Mouse (Mus musculus): Measurements from ENCODE around the gene Olfr556. TPM values are rescaled to one million over a fixed set of nuclear protein-coding genes. Genes with fewer than 3 reads are reported as not detected.
"Not testable (repeated sequence)": the region's sequence is repeated elsewhere in the genome, so short reads cannot be mapped to it uniquely, and the experiment has no call there.

Gene Olfr556
- not detected for polyA plus RNA-seq (2017; shearing (Covaris generic))

GRCm38 (mm10) chr7:102664599-102664998 lies at the start of gene Olfr556:
Gene Olfr556 (plus strand): TSS chr7:102664899.
- no peak for ATAC-seq

GRCm38 (mm10) chr7:102618118-102618517 lies 46.6 kb upstream of the Olfr556 start, which contains the start of gene Olfr553:
Gene Olfr553 (minus strand): TSS chr7:102618218.
- no peak for ATAC-seq

DNA sequence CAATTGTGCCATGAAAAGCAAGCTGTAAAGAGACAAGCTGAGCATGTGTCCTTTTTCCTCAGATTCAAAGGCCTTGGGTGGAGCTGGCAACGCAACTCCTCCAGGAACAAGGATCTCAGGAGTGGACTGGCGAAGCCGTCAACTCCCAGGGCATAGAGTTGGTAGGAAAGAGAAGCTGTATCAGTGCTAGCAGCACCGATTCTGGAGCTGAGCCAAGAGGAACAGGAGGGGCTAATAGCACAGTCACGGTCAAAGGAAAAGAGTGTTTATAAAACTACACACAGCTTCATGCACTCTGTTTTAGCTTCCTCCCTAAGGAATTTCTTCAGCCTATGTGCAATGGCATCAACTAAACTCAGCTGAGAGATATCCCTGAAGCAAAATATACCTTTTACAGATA lies 45.1 kb upstream of the Olfr556 start:
- ATAC-seq: no peak

DNA sequence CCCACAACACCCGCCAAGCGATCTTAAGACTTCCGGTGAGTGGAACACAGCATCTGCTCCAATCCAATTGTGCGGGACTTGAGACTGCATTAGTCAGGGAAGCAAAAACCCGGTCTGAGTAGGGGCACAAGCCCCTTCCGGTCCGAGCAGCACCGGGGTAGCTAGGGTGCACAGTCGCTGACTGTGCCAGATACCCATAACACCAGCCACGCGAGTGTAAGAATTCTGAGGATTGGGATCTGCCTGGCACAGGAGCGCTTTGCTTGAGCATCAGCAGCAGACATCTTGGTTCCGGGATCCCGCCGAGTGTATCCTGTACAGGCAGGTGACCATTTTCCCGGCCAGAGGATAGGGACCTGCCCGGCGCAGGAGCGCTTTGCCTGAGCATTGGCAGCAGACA lies 44.3 kb upstream of the Olfr556 start:
- not testable (repeated sequence) for ATAC-seq

- no peak for ATAC-seq
Observed at GRCm38 (mm10) chr7:102636665-102637064, 28.0 kb upstream of the Olfr556 start.

GRCm38 (mm10) chr7:102638132-102638531 lies 26.6 kb upstream of the Olfr556 start, which contains the start of gene Olfr554:
Gene Olfr554 (plus strand): TSS chr7:102638432.
- ATAC-seq: no peak

DNA sequence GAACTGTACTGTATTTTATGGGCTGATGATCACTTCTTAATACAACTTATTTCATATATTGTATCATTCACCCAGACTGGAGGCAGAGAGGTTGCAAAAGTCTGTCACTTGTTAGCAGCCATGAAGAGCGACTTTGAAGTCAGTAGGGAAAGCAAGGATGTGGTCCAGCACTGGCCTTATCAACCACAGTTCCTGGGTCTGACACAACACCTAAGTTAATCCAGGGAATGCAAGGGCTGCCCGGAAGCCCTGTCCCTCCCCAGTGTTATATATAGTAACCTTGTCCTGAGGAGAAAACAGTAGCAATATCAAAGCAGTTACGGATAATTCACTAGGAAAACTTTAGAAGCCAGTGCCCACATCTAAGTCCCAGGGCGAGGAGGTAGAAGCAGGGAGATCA lies 19.8 kb upstream of the Olfr556 start:
- not testable (repeated sequence) for ATAC-seq

GRCm38 (mm10) chr7:102658523-102658922 lies 6.2 kb upstream of the Olfr556 start, which contains the start of gene Olfr555:
Gene Olfr555 (plus strand): TSS chr7:102658823.
- no peak for ATAC-seq

DNA sequence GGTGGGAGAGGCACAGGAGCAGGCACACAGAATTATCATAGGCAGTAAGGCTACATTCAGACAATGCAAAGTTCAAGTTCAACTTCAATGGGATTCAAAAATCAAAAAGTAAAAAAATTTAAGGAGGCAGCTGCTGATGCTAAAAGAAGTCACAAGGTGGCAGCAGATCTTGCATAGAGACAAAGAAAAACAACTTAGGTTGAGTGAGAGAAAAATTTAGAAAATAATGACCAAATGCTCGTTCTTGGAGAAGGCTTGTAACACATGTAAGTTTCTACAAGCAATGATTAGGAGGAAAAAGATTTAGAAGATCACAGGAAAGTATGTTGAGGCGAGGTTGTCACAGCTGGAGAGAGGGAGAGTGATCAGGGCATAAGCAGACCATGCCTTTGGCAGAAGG lies 679 bp downstream of the Olfr556 start:
- no peak for ATAC-seq

- ATAC-seq: no peak
Observed at GRCm38 (mm10) chr7:102676225-102676624, 11.5 kb downstream of the Olfr556 start.

DNA sequence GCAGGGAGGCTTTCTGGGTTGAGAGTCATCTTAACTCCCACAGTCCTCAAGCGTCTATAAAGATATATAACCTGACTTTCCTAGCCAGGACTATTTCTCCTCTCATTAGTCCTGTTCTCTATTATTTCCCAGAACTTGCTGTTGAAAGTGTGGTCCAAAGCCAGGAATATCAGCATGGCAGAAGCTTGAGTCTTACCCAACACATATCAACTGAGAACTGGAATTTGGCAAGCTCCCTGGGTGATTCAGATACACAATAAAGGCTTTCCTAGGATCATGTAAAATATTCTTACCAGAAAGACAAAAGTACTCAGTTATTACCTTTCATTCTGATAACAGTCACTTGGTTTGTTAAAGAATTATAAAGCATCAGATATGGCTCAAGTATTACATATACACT lies 17.2 kb downstream of the Olfr556 start:
- ATAC-seq: no peak

- ATAC-seq: peak; percentile 100
Observed at GRCm38 (mm10) chr7:102686944-102687501, 22.3 kb downstream of the Olfr556 start, which contains the start of gene Trim68. Gene Trim68 (minus strand): TSS chr7:102687327.

DNA sequence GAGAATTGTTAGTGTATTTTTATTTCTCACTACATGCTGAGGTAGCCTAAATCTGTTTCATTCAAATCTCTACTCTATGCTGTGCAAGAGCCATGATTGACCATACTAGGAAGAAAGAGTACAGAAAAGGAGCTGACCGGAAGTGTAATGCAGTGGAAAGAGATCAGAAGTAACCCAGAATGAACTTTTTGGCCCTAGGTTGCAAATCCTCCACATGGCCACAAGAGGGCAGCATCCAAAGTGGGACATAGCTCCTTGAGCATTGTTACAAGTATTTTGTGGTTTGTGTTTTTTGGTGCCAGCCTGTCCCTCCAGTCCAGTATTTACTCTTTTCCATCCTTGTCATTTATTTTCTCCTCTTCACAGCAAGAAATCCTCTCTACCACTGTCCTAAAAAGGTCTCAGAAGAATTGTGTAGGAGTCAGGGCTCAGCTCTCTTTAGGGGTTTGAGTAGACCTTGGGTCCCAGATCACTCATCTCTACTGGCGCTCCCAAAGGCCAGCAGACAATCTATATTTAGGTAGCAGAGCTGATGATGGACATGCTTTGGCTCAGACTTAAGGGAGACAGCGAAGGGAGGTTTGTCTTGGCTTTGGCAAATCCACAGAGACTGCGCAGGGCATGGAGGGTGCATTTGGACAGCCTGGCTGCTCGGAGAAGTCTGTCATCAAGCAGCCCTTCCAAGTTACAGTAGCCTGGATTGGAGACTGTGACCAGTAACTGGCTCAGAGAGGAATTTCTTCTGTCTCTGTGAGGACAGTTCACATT lies 30.8 kb downstream of the Olfr556 start, which contains the start of gene Olfr557:
Olfr557 (plus strand) TSS at position 553 of the 768 bp plus-strand sequence.
- ATAC-seq: peak; percentile 75

DNA sequence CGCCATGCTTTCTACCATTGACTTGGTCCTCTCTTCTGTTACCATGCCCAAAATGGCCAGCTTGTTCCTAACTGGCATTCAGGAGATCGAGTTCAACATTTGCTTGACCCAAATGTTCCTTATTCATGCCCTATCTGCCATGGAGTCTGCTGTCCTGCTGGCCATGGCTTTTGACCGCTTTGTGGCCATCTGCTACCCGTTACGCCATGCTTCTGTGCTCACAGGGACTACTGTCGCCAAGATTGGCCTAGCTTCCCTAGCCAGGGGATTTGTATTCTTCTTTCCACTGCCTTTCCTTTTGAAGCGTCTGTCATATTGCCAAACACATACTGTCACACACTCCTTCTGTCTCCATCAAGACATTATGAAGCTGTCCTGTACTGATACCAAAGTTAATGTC lies 33.8 kb downstream of the Olfr556 start:
- ATAC-seq: no peak

- ATAC-seq: no peak
Observed at GRCm38 (mm10) chr7:102701915-102702314, 37.2 kb downstream of the Olfr556 start, which contains the start of gene Olfr558. Gene Olfr558 (plus strand): TSS chr7:102702215.

GRCm38 (mm10) chr7:102718970-102719369 lies 54.3 kb downstream of the Olfr556 start, which contains the start of gene Olfr33:
Gene Olfr33 (minus strand): TSS chr7:102719070.
- ATAC-seq: no peak

Other genes starting within 250 kb of the Olfr556 start
- 10 to 100 TPM; 48.5 to 59.7 TPM for gene Rrm1, start 223.2 kb upstream of the Olfr556 start, polyA plus RNA-seq (2017; shearing (Covaris generic))
- under 1 TPM in 1 of 2 experiments, not detected in 1; 0.58 TPM for gene Olfr543, start 183.2 kb upstream of the Olfr556 start, polyA plus RNA-seq (2017; shearing (Covaris generic))
- not detected for gene Olfr544, start 176.6 kb upstream of the Olfr556 start, polyA plus RNA-seq (2017; shearing (Covaris generic))
- gene Olfr545, start 165.3 kb upstream of the Olfr556 start, polyA plus RNA-seq (2017; shearing (Covaris generic)): not detected
- not detected for gene Olfr547, start 130.2 kb upstream of the Olfr556 start, polyA plus RNA-seq (2017; shearing (Covaris generic))
- gene Olfr548-ps1, start 124.0 kb upstream of the Olfr556 start, polyA plus RNA-seq (2017; shearing (Covaris generic)): not detected
- not detected for gene Olfr549, start 115.0 kb upstream of the Olfr556 start, polyA plus RNA-seq (2017; shearing (Covaris generic))
- gene Trim21, start 99.4 kb upstream of the Olfr556 start, polyA plus RNA-seq (2017; shearing (Covaris generic)): 10 to 100 TPM in 1 of 2 experiments, 1 to 10 TPM in 1; 8.5 to 11.4 TPM
- not detected for gene Olfr550, start 93.5 kb upstream of the Olfr556 start, polyA plus RNA-seq (2017; shearing (Covaris generic))
- not detected for gene Olfr551, start 73.0 kb upstream of the Olfr556 start, polyA plus RNA-seq (2017; shearing (Covaris generic))
- gene Olfr552, start 67.1 kb upstream of the Olfr556 start, polyA plus RNA-seq (2017; shearing (Covaris generic)): under 1 TPM in 1 of 2 experiments, not detected in 1; 0.09 TPM
- gene Olfr553, start 46.7 kb upstream of the Olfr556 start, polyA plus RNA-seq (2017; shearing (Covaris generic)): not detected
- gene Olfr554, start 26.5 kb upstream of the Olfr556 start, polyA plus RNA-seq (2017; shearing (Covaris generic)): not detected
- not detected for gene Olfr555, start 6.1 kb upstream of the Olfr556 start, polyA plus RNA-seq (2017; shearing (Covaris generic))
- gene Trim68, start 22.4 kb downstream of the Olfr556 start, polyA plus RNA-seq (2017; shearing (Covaris generic)): 10 to 100 TPM; 15.7 to 20.6 TPM
- not detected for gene Olfr557, start 31.0 kb downstream of the Olfr556 start, polyA plus RNA-seq (2017; shearing (Covaris generic))
- gene Olfr558, start 37.3 kb downstream of the Olfr556 start, polyA plus RNA-seq (2017; shearing (Covaris generic)): not detected
- not detected for gene Olfr33, start 54.2 kb downstream of the Olfr556 start, polyA plus RNA-seq (2017; shearing (Covaris generic))
- gene Olfr559, start 62.6 kb downstream of the Olfr556 start, polyA plus RNA-seq (2017; shearing (Covaris generic)): not detected
- not detected for gene Olfr560, start 94.5 kb downstream of the Olfr556 start, polyA plus RNA-seq (2017; shearing (Covaris generic))
- not detected for gene Olfr78, start 94.6 kb downstream of the Olfr556 start, polyA plus RNA-seq (2017; shearing (Covaris generic))
- not detected for gene Olfr561, start 106.3 kb downstream of the Olfr556 start, polyA plus RNA-seq (2017; shearing (Covaris generic))
- not detected for gene Olfr564, start 138.6 kb downstream of the Olfr556 start, polyA plus RNA-seq (2017; shearing (Covaris generic))
- gene Olfr566, start 193.9 kb downstream of the Olfr556 start, polyA plus RNA-seq (2017; shearing (Covaris generic)): not detected
- gene Olfr568, start 212.2 kb downstream of the Olfr556 start, polyA plus RNA-seq (2017; shearing (Covaris generic)): not detected
- not detected for gene Olfr569, start 226.0 kb downstream of the Olfr556 start, polyA plus RNA-seq (2017; shearing (Covaris generic))
- not detected for gene Olfr570, start 229.7 kb downstream of the Olfr556 start, polyA plus RNA-seq (2017; shearing (Covaris generic))

Data from CD4-positive, CD25-positive, alpha-beta regulatory T cell, adult 4 months (primary cell).